Mouse (Mus musculus) yolk sac, embryonic 10.5 days (tissue): Measurements from ENCODE around the gene Gpr15.

Source experiments
- DNase-seq: peaks from one replicate; pipeline ENCODE4 v3.0.0-alpha.2; 2017; ENCODE audit warnings: low spot score

Gene Gpr15

DNA sequence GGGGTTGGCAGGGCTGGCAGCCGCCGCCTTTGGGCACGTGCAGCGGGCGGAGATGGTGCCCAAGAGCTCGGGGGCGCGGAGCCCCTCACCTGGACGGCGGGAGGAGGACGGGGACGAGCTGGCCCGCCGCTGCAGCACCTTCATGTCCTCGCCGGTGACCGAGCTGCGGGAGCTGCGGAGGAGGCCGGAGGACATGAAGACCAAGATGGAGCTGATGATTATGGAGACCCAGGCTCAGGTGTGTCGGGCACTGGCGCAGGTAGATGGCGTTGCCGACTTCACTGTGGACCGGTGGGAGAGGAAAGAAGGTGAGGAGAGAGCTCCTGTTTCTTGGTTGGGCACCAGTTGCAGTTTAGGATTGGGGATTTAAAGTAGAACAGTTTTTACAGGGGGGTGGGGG, 48.2 kb downstream of the Gpr15 start:
- peak; percentile 46 for DNase-seq

DNA sequence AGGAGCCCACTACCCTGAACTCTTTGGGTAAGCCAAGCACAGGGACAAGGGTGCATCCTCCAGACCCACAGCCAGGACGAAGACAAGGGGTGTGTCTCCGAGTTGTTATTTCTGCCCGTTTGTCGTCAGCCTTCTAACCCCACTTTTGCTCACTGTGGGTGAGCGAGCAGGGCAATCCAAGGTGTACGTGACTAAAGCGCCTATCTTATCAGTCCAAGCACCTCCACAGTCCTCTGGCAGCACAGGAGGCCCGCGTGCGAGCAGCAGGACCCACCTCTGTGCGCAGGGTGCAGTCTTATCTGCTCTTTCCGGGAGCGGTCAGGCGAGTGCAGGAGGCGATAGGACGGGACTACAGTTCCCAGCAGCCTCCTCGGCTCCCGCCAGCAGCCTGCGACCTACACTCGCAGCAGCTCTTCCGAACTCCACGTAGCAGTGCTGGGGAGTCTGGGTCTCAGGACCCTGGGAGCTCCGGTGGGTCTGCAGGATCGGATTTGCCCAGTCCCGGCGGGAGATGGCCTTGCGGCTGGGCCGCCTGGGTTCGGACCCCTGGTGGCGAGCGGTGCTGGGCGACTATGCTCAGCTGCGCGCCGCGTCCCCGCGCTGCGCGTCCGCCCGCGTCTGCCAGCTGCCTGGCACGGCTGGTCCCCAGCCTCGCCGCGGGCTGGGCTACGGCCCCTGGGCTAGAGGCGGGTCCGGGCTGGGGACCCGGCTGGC, 48.8 kb downstream of the Gpr15 start, which contains the start of gene Cpox:
Gene Cpox, plus strand, starts transcription at position 376 of the 714 bp plus-strand sequence.
- peak; percentile 91 for DNase-seq

DNA sequence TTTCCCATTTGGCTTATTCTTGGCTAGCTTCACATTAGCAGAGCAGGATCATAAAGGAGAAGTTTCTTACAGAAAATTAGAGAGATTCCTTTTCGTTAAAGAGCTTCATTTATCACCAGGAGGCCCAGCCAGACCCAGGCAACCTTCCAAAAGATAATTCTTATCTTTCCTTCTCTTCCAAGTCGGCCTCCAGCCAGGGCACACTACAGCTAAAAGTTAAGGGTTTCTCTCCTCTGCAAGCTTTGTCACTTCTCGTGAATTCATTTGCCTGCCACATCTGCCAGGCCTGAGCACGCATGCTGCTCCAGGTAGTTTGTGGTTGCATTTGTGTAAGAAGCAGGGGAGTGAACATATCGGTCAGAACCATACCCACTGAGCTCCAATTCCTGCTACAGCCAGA, 49.6 kb downstream of the Gpr15 start:
- peak; percentile 21 for DNase-seq

DNA sequence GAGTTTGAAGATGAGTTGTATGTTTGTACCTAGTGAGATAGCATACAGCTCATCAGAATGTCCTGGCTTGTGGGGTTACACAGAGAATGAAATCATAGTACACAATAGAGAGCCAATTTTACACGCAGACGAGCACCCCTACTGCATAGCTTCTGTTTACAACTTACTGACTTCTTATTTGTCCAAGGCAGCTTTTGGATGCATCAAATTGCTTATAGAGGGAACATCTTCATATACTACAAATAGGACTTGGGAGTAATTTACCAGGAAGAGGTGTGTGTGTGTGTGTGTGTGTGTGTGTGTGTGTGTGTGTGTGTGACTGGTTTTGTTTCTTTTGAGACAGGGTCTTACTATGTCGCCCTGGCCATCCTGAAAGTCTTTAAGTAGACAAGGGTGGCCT, 50.3 kb downstream of the Gpr15 start:
- DNase-seq: no peak
